Mouse (Mus musculus): ENCODE data around the gene Hsd17b3. TPM values are rescaled to one million over a fixed set of nuclear protein-coding genes. Genes with fewer than 3 reads are reported as not detected.

Hsd17b3 gene
- polyA plus RNA-seq (2016; fragmentation: Nextera tagmentation; extraction: Ambion mirVana): 0.17 TPM in 1 of 2 replicates, not detected in the other

GRCm38 (mm10) chr13:64089130-64089529, at the start of gene Hsd17b3:
Gene Hsd17b3 (minus strand): TSS chr13:64089230.
- no peak within 1 kb of the TSS for H3K4me3 ChIP-seq
- 74% methylated on average over 4 of the region's 4 CpGs for WGBS
- DNase-seq (ENCODE audit: extremely low spot score, low spot score): no peak
- peaks cover 4% of the 10 kb centered on the region; the same call in 1 of the 2 replicates for H3K4me1 ChIP-seq
- 0 out of 2 replicates have a peak, but pooled peaks cover 4% of the 10 kb centered on the region for H3K27me3 ChIP-seq (ENCODE audit: poor library complexity, severe bottlenecking)
- no peaks in the 10 kb centered on the region for H3K9me3 ChIP-seq
- no peaks in the 10 kb centered on the region for H3K36me3 ChIP-seq (replicated peaks)
- no peak within 1 kb of the TSS for H3K27ac ChIP-seq

GRCm38 (mm10) chr13:64129616-64130375, 40.8 kb upstream of the Hsd17b3 start:
- Histone ChIP-seq H3K27ac (peak overlapping the region; percentile 81), H3K4me3 (peak overlapping the region; percentile 61), H3K4me1 (peaks cover 25% of the 10 kb centered on the region), H3K36me3 (replicated peaks) (peaks cover 42% of the 10 kb centered on the region), H3K27me3 (ENCODE audit: poor library complexity, severe bottlenecking) (no peaks in the 10 kb centered on the region), H3K9me3 (no peaks in the 10 kb centered on the region)
- WGBS: 42% methylated on average over 15 of the region's 15 CpGs
- DNase-seq (ENCODE audit: extremely low spot score, low spot score): peak; percentile 21

- H3K4me3 ChIP-seq: peak within 1 kb of the TSS; percentile 61
- H3K27ac ChIP-seq: peak within 1 kb of the TSS; percentile 81
- 9% methylated on average over 44 of the region's 44 CpGs for WGBS
- no peaks in the 10 kb centered on the region for H3K9me3 ChIP-seq
- no peaks in the 10 kb centered on the region for H3K27me3 ChIP-seq (ENCODE audit: poor library complexity, severe bottlenecking)
- no peak for DNase-seq (ENCODE audit: extremely low spot score, low spot score)
- H3K36me3 ChIP-seq (replicated peaks): peaks cover 34% of the 10 kb centered on the region
- peaks cover 25% of the 10 kb centered on the region for H3K4me1 ChIP-seq
These were observed 40.0 kb upstream of the Hsd17b3 start, which contains the start of gene Slc35d2 for GRCm38 (mm10) chr13:64128858-64129615. Gene Slc35d2 (minus strand): TSS chr13:64129368.

DNA sequence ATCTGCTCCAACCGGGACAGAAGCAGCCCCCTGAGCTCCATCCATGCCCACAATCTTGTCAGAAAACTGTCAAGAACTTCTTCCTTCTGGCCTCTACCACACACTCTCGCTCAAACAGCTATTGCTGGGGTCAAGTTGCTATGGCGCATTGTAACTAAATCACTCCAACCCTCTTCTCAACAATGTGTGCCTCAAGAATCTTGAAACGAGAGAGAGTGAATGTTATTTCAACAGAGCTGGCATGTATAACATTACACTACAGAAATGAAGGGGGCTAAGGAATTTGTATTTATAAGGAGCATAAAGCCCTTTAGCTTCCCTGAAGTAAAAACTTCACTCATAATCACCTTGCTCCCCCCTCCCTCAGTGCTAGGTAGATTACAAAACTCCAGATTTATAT, 37.3 kb upstream of the Hsd17b3 start:
- H3K36me3 ChIP-seq (replicated peaks): peaks cover 9% of the 10 kb centered on the region
- 63% methylated on average over 4 of the region's 4 CpGs for WGBS
- no peak overlapping the region for H3K27ac ChIP-seq
- H3K27me3 ChIP-seq (ENCODE audit: poor library complexity, severe bottlenecking): no peaks in the 10 kb centered on the region
- H3K4me3 ChIP-seq: no peak overlapping the region
- H3K9me3 ChIP-seq: peaks cover 4% of the 10 kb centered on the region; the same call in 1 of the 2 replicates
- no peak for DNase-seq (ENCODE audit: extremely low spot score, low spot score)
- H3K4me1 ChIP-seq: peaks cover 25% of the 10 kb centered on the region

DNA sequence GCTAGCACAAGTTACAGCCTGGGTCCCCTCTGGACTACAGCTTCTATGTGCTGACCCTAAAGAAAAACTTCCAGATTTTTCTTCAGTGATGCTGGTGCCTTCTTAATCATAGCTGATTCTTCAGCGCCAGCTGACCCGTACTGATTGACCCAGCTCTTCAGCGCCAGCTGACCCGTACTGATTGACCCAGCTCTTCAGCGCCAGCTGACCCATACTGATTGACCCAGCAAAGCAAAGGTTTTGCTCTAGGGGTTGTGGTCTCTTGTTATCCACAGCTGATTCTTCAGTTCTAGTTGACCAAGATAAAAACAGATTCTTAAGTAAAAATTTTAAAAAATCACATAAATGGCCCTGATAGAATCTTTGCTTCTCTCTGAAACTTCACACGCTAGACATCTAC, 35.9 kb upstream of the Hsd17b3 start:
- H3K36me3 ChIP-seq (replicated peaks): no peaks in the 10 kb centered on the region
- H3K9me3 ChIP-seq: peaks cover 4% of the 10 kb centered on the region; the same call in 1 of the 2 replicates
- no peak overlapping the region for H3K4me3 ChIP-seq
- H3K27me3 ChIP-seq (ENCODE audit: poor library complexity, severe bottlenecking): no peaks in the 10 kb centered on the region
- H3K27ac ChIP-seq: no peak overlapping the region
- 87% methylated on average over 6 of the region's 6 CpGs for WGBS
- H3K4me1 ChIP-seq: peaks cover 25% of the 10 kb centered on the region
- no peak for DNase-seq (ENCODE audit: extremely low spot score, low spot score)

GRCm38 (mm10) chr13:64123491-64124188, 34.6 kb upstream of the Hsd17b3 start:
- Histone ChIP-seq H3K27me3 (ENCODE audit: poor library complexity, severe bottlenecking) (no peaks in the 10 kb centered on the region), H3K27ac (no peak overlapping the region), H3K4me1 (peaks cover 15% of the 10 kb centered on the region), H3K4me3 (no peak overlapping the region), H3K9me3 (peaks cover 4% of the 10 kb centered on the region; the same call in 1 of the 2 replicates), H3K36me3 (replicated peaks) (no peaks in the 10 kb centered on the region)
- no peak for DNase-seq (ENCODE audit: extremely low spot score, low spot score)
- 28% methylated on average over 6 of the region's 6 CpGs for WGBS

DNA sequence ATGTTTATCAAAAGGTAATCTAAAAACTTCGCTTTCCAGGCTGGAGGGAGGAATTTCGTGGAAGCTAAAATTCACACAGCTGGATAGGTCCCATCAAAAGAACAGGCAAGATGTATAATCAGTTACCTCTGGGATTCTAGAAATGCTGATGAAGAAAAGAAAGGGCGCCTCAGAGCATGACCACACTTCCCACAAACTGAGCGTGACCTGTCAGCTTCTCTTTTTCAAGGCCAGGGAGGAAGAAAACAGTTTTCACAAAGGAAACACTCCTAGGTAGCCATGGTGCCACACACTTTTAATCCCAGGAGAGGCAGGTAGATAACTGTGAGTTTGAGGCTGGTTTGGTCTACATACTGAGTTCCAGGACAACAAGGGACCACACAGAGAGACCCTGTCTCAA, 31.7 kb upstream of the Hsd17b3 start:
- 74% methylated on average over 4 of the region's 4 CpGs for WGBS
- no peaks in the 10 kb centered on the region for H3K36me3 ChIP-seq (replicated peaks)
- no peak for DNase-seq (ENCODE audit: extremely low spot score, low spot score)
- no peak overlapping the region for H3K4me3 ChIP-seq
- no peaks in the 10 kb centered on the region for H3K27me3 ChIP-seq (ENCODE audit: poor library complexity, severe bottlenecking)
- H3K4me1 ChIP-seq: peaks cover 3% of the 10 kb centered on the region; the same call in 1 of the 2 replicates
- H3K27ac ChIP-seq: no peak overlapping the region
- peaks cover 4% of the 10 kb centered on the region; the same call in 1 of the 2 replicates for H3K9me3 ChIP-seq

DNA sequence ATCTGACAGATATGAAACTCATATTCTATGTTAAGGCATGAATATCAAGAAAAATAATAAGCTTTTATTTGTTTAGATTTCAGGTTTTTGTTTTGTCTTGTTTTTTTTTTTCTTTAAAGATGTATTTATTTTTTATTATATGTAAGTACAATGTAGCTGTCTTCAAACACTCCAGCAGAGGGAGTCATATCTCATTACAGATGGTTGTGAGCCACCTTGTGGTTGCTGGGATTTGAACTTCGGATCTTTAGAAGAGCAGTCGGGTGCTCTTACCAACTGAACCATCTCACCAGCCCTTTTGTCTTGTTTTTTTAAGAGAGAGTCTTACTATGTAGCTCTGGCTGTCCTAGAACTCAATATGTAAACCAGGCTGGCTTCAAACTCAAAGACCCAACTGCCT, 28.4 kb upstream of the Hsd17b3 start:
- DNase-seq (ENCODE audit: extremely low spot score, low spot score): no peak
- H3K27ac ChIP-seq: no peak overlapping the region
- no peaks in the 10 kb centered on the region for H3K36me3 ChIP-seq (replicated peaks)
- 59% methylated on average over 2 of the region's 2 CpGs for WGBS
- no peak overlapping the region for H3K4me3 ChIP-seq
- no peaks in the 10 kb centered on the region for H3K27me3 ChIP-seq (ENCODE audit: poor library complexity, severe bottlenecking)
- H3K9me3 ChIP-seq: no peaks in the 10 kb centered on the region
- no peaks in the 10 kb centered on the region for H3K4me1 ChIP-seq

DNA sequence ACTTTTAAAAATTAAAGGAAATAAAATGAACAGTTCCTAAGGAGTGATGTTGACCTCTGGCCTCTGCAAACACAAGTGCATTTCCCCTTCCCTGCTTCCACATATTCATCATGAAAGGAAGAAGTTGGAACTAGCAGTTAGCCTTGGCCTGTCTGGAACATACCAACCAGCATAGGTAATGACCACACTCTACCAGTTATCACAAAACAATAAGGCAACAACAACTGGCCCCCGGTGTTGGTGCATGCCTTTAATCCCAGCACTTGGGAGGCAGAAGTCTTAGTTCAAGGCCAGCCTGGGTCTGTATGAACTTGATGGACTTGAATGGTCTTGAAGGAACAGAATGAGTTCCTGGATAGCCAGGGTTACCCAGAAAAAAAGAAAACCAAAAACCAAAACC, 21.4 kb upstream of the Hsd17b3 start:
- Histone ChIP-seq H3K27ac (no peak overlapping the region), H3K4me1 (peaks cover 23% of the 10 kb centered on the region), H3K36me3 (replicated peaks) (no peaks in the 10 kb centered on the region), H3K27me3 (ENCODE audit: poor library complexity, severe bottlenecking) (peaks cover 20% of the 10 kb centered on the region), H3K9me3 (no peaks in the 10 kb centered on the region), H3K4me3 (no peak overlapping the region)
- DNase-seq (ENCODE audit: extremely low spot score, low spot score): no peak
- 97% methylated on average over 1 of the region's 1 CpGs for WGBS

DNA sequence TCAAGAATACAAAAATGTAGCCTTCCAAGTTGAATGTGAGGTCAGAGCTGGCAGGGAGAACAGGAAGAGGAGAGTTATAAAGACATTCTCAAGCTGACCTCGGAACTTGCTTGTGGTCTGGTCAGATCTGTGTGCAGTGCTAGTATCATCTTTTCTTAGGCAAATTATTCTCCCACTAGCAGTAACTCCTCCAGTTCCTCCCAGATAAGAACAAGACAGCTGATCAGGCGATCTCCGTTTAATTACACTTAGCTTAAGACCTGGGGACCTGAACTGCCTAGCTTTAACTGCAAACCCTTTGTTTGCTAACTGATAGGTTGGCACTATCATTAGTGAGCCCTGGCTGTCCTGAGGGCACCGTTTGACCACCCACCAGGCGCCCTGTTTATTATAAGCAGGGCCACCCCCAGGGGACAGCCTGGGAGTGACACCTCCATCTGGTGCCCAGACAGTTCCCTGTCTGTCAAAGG, 19.4 kb upstream of the Hsd17b3 start:
- H3K4me1 ChIP-seq: peaks cover 23% of the 10 kb centered on the region
- DNase-seq (ENCODE audit: extremely low spot score, low spot score): no peak
- no peak overlapping the region for H3K4me3 ChIP-seq
- H3K27me3 ChIP-seq (ENCODE audit: poor library complexity, severe bottlenecking): peaks cover 35% of the 10 kb centered on the region
- no peaks in the 10 kb centered on the region for H3K9me3 ChIP-seq
- WGBS: 30% methylated on average over 5 of the region's 5 CpGs
- no peaks in the 10 kb centered on the region for H3K36me3 ChIP-seq (replicated peaks)
- H3K27ac ChIP-seq: no peak overlapping the region

DNA sequence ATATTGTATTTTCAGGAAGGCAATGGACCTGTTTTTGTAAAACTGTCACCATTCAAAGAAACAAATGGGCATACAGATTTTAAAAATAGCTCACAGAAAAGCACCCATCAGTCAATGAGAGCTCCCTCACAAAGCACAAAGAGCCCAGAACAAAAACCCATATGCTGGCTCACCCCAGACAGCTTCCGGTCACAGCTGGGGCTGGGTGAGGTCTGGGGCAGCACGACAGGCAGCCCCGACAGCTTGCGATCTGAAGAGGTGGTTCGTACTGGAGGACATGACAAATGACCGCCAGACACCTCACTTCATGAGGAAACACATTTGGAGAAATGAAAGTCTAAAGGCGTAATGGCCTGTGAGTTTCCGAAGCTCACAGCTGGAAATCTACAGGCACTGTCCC, 18.5 kb upstream of the Hsd17b3 start:
- no peak for DNase-seq (ENCODE audit: extremely low spot score, low spot score)
- Histone ChIP-seq H3K36me3 (replicated peaks) (no peaks in the 10 kb centered on the region), H3K4me3 (no peak overlapping the region), H3K27ac (no peak overlapping the region), H3K9me3 (no peaks in the 10 kb centered on the region), H3K27me3 (ENCODE audit: poor library complexity, severe bottlenecking) (peaks cover 38% of the 10 kb centered on the region), H3K4me1 (peaks cover 23% of the 10 kb centered on the region)
- WGBS: 29% methylated on average over 8 of the region's 8 CpGs

DNA sequence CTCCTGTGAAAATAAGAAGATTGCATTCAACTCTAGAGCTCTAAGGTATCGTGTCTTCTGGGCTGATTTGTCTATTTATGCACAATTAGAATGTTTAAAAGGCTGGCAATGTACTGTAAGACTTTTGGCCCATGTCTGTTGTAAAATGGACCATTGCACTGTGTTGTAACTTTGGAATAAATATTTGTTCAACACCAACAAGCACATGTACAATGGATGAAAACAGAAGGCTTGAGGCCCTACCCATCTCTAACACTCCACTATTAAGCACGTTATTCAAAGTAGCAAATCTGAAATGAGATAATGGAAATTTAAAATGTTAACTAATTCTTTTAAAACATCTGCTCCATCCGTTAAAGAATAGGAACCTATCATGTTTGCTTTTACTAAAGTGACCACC, 18.1 kb upstream of the Hsd17b3 start:
- WGBS: 63% methylated on average over 3 of the region's 3 CpGs
- no peaks in the 10 kb centered on the region for H3K9me3 ChIP-seq
- H3K4me3 ChIP-seq: no peak overlapping the region
- no peak for DNase-seq (ENCODE audit: extremely low spot score, low spot score)
- peaks cover 23% of the 10 kb centered on the region for H3K4me1 ChIP-seq
- H3K27me3 ChIP-seq (ENCODE audit: poor library complexity, severe bottlenecking): peaks cover 43% of the 10 kb centered on the region
- H3K27ac ChIP-seq: no peak overlapping the region
- no peaks in the 10 kb centered on the region for H3K36me3 ChIP-seq (replicated peaks)

Data from forebrain, embryonic 10.5 days (tissue).